Mouse (Mus musculus) kidney, postnatal 14 days (tissue): ENCODE measurements at regions not wholly inside any gene's neighbourhood (a gene's known extent, or its start where the extent isn't known, plus 50 kb on each side); places are given as distances from the start of the nearest gene placed in this dataset.
A peak's percentile ranks its signal among the peaks of the same experiment; 100 is the strongest.

Experiments
- DNase-seq: peaks from one replicate; pipeline ENCODE4 v3.0.0; 2022; ENCODE audit warnings: mixed read lengths

GRCm38 (mm10) chr10:126070984-126071713 is 105.2 kb downstream of the Lrig3 start:
- no peak for DNase-seq

GRCm38 (mm10) chr10:126071714-126072057 is 105.7 kb downstream of the Lrig3 start:
- DNase-seq, result no peak

- DNase-seq, result no peak
These were observed 111.5 kb downstream of the Lrig3 start for GRCm38 (mm10) chr10:126077313-126077966.

- DNase-seq, result peak; percentile 2
These were observed 116.6 kb downstream of the Lrig3 start for GRCm38 (mm10) chr10:126082576-126082975.

- no peak for DNase-seq
These were observed 120.7 kb downstream of the Lrig3 start for GRCm38 (mm10) chr10:126086684-126087083.

- DNase-seq, result no peak
These were observed 128.4 kb downstream of the Lrig3 start for GRCm38 (mm10) chr10:126094238-126094880.

GRCm38 (mm10) chr10:126097896-126098295 is 131.9 kb downstream of the Lrig3 start:
- no peak for DNase-seq

GRCm38 (mm10) chr10:126102876-126103275 is 136.9 kb downstream of the Lrig3 start:
- DNase-seq, result no peak

GRCm38 (mm10) chr10:126113106-126113505 is 147.1 kb downstream of the Lrig3 start:
- DNase-seq, result no peak

GRCm38 (mm10) chr10:126115386-126115785 is 149.4 kb downstream of the Lrig3 start:
- no peak for DNase-seq

- DNase-seq, result no peak
These were observed 155.7 kb downstream of the Lrig3 start for GRCm38 (mm10) chr10:126121626-126122025.

- DNase-seq, result no peak
These were observed 156.5 kb downstream of the Lrig3 start for GRCm38 (mm10) chr10:126122504-126122903.

- no peak for DNase-seq
These were observed 167.2 kb downstream of the Lrig3 start for GRCm38 (mm10) chr10:126133188-126133587.

GRCm38 (mm10) chr10:126133957-126134356 is 168.0 kb downstream of the Lrig3 start:
- no peak for DNase-seq

- no peak for DNase-seq
These were observed 172.6 kb downstream of the Lrig3 start for GRCm38 (mm10) chr10:126138585-126138984.

GRCm38 (mm10) chr10:126141586-126141985 is 175.6 kb downstream of the Lrig3 start:
- DNase-seq, result no peak

GRCm38 (mm10) chr10:126143833-126144232 is 177.9 kb downstream of the Lrig3 start:
- peak; percentile 25 for DNase-seq

- DNase-seq, result no peak
These were observed 178.7 kb downstream of the Lrig3 start for GRCm38 (mm10) chr10:126144609-126145202.

GRCm38 (mm10) chr10:126157300-126157699 is 191.3 kb downstream of the Lrig3 start:
- no peak for DNase-seq

- no peak for DNase-seq
These were observed 199.2 kb downstream of the Lrig3 start for GRCm38 (mm10) chr10:126165215-126165614.

GRCm38 (mm10) chr10:126169095-126169873 is 203.3 kb downstream of the Lrig3 start:
- no peak for DNase-seq

- no peak for DNase-seq
These were observed 203.9 kb downstream of the Lrig3 start for GRCm38 (mm10) chr10:126169874-126170163.
